Mouse (Mus musculus) thymus, adult 18-20 months (tissue): Measurements from ENCODE around the gene Ablim1.

Experiments
- DNase-seq, 2 experiments: peaks; one replicate each; pipeline ENCODE4 v3.0.0; 2022; ENCODE audit warnings: mixed read lengths in 2 of 2

Ablim1 gene

DNA sequence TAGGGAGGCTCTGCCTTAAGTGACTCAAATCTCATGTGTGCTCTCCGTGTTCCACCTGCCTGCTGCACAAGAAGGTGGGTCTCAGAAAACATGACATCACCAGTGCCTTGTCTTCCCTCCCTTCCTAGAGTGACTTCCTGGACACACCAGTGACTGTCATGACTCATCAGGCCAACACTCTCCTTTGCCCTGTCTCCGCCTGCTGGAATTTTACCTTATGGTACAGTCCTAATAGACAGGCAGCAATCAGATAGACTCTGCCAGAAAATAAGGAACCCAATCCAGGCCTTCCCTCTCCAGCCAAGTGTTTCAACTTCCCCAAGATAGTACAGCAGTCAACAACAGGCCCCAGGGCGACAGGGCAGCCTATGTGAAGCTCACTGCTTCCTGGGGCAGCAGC is 133.8 kb downstream of the Ablim1 start:
- DNase-seq, result no peak

DNA sequence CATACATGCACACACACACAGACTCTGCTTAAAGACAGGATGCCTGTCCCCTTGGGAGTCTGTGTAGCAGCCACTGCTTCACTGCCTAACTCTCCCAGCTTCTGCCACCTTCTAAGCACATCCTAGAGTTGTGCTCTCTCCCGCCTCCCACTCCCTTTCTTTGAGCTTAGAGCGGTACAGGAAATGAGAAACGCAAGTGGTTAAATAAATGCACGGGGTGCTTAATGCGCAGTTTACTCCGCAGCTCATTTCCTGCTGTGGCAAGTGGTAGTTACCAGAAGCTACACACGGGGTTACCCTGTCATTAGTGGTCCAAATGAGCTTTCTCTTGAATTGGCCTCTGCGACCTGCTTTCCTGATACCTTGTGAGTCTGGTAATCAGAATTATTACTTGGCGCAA is 134.4 kb downstream of the Ablim1 start:
- DNase-seq, result no peak

DNA sequence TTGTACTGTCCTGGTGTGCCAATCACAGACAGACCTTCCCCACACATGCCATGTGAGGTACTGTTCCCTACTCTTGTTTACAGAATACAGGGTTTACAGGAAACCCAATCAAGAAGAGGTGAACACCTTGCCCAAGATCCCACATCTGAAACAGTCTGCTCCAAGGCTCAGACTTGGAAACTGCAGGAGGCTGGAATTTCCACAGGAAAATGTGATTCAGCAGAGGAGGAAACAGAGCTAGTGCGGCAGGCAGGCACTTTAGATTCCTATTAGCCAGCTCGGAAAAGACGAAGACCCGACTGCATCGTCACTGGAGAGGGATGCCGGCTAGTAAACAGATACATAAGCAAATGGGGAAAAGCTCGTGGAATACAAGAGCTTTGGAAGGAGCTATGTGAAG is 135.4 kb downstream of the Ablim1 start:
- no peak for DNase-seq

DNA sequence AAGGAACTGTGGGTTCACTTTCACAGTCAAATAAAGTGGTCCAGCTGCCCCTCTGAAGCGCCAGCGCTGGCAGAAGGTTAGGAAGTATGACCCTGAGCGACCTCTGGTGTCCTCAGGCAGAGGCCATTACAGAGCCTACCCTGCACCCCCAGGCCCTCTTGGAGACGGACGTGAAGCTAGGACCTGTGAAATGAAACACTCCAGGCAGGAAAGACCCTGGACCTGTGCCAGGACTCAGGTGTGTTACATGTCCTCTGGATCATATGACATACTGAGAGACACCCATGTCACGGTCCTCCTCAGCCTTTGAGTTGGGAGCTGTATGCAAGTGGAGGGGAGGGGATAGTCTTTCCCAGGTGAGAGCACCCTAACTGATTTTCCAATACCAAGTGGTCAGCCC is 137.4 kb downstream of the Ablim1 start:
- no peak for DNase-seq

DNA sequence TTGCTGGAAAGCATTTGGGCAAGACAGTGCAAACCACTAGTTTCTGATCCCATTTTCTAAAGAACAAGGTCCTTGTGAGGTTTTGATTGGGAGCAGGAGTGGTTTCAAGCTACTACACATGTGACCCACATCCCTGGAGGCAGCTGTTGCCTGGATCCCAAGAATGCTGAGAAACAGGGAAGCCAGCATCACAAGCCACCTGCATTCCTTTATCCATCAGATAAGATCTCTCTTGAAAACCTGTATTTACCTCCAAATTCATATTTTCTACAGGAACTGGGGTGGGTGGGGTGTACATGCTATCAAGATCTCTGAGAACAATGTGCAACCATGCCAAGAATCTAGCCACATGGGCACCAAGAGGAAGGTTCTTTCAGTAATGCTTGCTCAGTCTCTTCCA is 139.6 kb downstream of the Ablim1 start:
- DNase-seq, result no peak

DNA sequence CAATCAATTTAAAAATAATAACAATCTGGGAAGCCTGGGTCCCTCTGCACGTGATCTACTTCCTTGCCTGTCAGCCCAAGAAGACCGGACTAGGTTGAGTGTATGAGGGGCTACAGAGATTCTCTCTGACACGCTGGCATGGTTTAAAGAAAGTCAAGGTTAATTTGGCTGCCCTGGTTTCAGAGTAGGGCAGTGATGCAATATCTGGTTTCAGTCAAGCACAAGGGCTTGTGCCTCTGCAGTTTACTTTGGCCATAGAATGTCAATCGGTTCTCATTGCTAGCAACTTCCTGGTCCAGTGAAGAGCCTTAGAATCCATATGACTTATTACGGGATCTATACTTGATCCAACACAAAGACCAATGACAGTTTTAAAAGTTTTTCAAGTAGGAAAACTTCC is 140.2 kb downstream of the Ablim1 start:
- no peak for DNase-seq

DNA sequence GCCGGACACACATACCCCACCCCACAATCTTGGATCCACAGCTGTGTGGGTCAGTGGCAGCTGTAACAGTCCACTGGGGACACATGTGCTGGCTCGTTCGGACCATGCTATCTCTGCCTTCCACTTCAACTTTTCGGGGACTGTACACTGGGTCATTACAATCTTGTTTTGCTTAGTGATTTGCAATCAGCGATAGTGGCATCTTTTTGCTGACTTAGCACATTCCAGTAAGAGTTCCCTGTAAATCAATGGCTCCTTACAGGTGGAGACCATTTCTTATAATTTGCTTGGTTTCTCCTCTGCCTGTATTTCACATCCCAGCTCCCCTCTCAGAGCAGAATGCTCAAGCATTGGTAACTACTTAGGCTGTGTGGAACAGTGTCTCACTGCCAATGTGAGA is 140.7 kb downstream of the Ablim1 start:
- no peak for DNase-seq

DNA sequence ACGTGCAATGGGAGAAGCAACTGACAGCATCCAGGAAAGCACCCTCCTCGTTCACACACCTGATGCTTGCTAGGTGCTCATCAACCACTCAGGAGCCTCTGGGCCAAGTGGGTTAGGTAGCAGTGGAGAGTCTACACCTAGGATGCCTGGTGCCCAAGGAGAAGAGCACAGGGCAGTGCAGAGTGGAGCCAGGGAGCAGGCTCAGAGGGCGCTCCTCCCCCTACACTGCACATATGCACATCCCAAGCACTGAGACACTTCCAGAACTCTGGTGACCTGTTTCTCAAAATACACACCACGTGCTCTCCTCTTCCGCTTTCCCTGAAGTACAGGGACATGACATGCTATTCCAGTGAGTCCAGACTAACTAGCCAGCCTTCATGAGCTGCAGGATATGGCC is 142.4 kb downstream of the Ablim1 start:
- no peak for DNase-seq

DNA sequence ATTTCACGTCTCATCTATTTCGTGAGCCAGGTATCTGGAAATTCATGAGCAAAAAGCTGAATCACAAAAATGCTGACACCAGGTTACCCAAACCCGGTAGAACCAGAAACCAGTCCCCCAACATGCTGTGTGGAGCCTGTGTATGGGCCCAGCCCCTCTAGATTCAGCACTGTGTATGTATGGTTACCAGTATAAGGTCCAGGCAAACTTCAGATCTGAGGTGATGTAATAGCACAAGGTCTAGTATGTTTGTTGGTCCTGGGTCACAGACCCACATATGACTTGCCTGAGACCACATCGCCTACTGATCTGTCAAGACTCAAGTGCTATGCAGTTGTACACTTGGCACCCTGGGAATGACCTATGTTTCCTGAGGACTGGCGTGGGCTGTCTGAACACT is 143.8 kb downstream of the Ablim1 start:
- no peak for DNase-seq

DNA sequence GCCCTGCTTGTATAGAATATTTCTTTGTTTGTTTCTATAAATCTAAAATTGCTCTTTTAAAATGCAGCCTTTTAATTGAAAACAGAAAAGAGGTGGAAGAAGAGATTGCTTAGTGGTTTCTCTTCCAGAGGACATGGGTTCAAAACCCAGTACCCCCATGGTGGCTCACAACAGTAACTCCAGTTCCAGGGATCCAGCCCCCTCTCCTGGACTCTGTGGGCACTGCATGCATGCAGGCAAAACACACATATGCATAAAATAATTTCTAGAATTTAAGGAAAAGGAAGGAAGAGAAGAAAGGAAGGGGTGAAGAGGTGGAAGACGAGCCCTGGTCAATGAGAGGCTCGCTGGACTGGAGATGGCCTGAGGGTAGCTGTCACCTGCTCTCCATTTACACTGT is 145.2 kb downstream of the Ablim1 start:
- DNase-seq, result no peak

DNA sequence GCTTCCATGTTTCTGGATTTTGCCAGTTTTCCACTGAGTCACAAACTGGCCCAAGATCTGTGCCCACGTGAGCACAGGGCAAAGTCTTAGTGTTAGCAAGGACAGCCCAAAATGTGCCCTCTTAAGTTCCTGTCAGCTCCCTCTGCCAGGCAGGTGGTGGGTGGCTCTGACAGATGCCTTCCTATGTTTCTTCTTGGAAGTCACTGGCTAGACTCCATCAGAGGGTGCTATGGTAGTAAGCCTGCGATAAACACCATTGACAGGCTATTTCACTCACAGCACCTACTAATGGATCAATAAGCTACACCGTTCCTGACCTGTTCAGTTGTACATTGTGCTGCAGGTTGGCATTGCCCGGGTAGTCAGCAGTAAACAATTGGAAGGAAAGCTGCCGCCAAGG is 147.0 kb downstream of the Ablim1 start:
- no peak for DNase-seq

DNA sequence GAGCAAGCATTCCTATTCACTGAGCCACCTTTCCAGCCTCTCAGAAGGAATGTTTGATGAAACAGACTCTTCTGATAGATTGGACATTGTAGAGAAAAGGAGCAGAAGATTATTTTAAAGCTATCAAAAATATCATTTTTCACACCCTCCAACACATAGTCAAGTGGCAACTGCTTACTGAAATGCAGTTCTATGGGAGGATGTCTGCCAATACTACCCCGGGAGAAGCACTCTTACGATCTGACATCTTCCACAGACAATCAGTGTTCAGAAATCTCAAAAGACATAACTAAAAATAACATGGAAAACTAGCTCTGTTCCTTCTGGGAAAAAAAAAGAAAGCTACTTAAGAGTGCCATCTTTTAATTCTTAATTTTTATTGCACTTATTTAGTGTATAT is 149.8 kb downstream of the Ablim1 start:
- DNase-seq, result no peak

DNA sequence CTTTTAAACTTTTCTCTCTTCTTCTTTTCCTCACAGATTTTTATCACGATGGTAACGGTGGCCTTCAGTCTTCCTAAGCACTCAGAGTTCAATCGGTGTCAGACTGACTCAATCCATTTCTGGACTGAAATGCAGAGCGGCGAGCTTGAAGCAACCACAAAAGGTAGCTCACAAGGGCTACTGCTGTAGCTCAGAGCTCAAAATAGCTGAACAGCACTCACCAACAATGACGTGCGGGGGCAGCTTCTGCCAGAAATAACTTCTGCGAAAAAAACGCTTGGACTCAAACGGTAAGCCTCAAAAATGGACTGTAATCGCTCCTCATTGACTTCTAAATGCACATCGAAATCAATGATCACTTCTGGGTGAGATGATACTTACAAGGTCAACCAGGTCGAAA is 151.4 kb downstream of the Ablim1 start:
- DNase-seq, result no peak

DNA sequence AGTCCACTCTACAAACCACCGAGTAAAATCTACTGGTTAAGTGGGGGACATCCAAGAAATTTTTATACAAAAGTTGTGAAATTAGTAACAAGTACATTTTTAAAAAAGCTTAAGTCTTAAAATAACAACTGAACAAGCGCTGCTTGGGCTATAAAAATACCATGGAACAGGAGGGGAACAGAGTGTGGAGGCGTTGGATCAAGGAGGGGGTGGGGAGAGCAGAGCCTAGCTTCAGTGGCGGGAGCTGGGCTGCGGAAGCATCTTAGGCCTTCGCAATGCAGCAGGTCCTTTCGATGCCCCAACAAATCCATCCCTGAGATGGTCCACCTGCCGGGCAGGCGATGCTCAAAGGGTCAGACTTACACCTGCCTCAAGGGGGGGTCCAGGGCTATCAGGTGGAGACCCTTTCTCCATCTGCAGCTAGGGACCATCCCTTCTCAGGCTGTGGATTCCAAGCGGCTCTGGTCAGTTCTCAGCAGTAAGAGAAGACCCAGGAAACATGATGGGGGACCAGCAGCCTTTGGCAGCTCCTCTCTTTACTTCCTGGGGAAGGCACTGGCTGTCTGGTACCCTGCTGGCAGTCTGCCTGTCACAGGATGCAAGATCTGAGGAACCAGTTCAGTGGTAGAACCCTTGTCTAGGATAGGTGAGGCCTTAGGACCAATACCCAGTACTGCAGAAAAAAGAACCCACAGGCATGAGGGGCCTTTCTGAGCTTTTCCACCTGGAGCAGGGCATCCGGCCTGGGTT is 152.6 kb downstream of the Ablim1 start:
- DNase-seq, result no peak

DNA sequence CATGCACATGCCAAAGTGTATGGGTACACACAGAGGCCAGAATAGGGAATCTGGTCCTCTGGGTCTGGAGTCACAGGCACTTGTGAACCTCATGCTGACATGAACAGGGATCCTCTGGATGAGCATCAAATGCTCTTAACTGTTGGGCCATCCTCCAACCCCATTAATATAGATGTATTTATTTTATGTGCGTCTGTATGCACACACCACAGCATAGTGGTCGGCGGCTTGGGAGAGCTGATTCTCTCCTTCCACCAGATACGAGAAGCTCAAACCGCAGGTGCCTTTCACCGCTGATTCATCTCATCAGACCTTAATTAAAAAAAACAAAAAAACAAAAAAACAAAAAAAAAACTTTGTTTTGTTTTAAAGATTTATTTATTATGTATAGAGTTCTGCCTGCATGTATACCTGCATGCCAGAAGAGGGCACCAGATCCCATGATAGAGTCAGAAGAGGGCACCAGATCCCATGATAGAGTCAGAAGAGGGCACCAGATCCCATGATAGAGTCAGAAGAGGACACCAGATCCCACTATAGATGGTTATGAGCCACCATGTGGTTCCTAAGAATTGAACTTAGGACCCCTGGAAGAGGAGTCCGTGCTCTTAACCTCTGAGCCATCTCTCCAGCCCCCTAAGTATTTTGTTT is 153.6 kb downstream of the Ablim1 start:
- no peak for DNase-seq

DNA sequence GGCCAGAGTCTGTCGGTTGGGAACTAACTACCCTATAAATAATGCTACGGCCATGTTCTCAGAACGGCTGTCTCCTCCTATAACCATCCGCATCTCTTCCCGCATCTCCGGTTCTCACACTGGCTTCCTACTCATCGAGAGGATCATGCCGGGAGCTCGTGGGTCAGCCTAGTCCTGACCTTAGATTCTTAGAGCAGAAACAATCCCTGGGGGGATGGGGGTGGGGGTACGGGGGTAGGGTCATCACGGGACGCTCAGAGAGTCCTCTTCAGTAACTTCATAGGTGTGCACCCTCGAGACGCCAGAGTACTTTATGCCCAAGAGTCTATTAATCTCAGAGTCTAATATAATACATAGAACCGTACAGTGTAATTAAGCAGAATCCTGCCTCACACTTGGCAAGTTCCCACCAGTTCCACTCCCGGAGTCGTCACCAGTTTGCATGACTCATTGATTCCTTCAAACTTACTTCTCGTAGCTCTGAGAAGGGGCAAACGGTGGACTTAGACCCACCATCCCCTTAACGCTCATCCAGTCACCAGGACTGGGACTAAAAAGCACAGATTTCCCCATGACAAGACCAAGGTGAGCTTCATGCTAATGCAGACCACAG is 156.9 kb downstream of the Ablim1 start:
- DNase-seq, result no peak

DNA sequence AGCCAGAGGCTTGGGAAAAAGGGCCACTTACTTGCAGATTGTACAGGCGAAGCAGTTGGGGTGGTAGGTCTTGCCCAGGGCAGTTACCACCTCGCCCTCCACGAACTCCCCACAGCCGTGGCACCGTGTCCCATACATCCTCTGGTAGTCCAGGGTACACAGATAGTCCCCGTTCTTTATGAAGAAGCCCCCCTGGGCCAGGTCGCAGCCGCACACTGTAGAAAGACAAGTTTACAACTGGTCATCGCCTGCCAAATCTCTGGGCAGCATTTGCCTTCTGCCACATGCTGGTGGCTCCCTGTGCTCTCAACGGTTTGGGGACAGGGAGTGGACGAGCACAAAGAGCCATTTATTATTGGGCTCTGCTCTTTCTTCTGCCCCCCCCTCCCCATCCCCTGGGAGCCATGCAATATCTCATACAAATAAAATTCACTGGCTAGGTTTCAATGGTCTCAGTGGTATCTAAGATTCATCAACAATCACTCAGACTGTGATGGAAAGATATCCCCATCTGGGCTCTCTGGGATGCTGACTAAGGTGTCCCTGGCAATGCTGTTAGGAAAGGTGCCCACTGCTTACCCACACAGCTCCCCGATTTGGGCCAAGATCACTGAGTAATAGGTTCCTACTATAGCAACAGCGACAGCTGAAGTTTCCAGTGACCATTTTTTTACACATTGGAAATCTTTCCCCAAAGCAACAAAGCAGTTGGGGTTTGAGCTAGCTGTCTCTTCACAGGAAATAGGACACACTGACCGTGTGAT is 159.4 kb downstream of the Ablim1 start:
- no peak for DNase-seq

DNA sequence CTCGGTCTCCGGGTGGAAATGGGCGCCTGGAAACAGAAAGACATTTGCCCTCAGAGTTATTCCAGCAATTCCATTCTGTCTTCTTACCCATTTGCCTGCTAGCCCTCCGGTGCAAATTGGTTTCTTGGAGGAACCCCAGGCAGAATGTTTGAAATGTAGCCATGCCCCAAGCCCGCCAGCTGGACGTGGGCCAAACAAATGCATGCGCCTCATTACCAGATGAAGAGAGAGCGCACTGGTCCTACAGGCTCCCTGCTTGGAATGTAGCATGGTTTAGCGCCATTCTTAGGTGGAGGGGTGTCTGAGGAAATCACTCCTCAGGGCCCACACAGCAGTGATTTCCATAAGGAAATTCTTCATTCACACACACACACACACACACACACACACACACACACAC is 162.4 kb downstream of the Ablim1 start:
- DNase-seq, result no peak

DNA sequence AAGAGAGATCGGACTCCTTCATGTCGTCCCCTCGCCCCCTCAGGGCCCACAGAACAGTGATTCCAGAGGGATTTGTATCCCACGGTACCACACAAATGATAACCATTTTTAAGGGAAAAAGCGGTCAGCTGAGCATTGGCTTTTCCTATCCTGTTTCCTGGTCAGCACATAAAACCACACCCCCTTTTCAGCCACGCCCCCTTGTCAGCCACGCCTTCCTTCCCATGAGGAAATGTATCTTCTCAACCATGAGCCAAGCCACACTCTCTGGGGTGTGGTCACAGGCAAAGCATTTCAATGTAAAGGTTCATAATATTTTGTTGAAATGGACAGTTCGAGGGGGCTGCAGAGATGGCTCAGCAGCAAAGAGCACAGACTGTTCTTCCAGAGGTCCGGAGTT is 163.2 kb downstream of the Ablim1 start:
- DNase-seq, result no peak

DNA sequence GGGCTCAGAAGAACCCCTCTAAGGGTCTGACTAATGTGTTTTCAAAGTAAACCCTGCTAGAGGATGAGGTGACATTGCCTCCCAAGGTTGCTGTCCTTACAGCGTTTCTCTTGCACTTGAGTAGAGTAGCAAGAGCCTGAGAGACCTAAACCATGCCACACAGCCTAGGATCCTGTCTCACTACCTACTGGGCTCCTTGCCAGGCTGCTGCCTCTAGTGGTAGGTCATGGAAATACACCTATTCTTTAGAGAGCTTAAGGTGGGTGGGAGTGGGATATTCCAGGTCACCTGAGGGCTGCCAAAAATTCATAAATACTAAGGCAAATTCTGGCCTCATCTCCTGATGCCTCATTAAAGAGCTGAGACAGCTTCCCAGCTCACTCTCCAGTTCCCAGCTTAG is 164.4 kb downstream of the Ablim1 start:
- DNase-seq, result no peak

DNA sequence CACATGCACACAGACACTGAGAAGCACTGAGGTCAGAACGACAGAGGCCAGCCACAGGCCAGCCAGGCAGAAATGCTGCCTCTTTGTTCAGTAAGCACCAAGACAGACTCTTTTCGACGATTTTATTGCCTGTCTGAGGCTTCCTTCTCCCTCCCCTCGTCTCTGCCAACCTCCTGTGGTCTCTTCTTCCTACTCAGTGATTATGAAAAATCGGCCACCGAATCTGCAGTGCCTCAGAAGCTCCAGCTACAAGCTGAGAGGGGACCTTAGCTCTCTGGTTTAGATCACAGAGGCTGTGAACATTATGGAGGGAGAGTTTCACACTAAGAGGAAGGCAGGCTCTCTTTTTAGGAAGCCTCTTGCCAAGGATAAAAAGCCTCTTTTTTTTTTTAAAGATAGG is 167.0 kb downstream of the Ablim1 start:
- DNase-seq, result no peak

DNA sequence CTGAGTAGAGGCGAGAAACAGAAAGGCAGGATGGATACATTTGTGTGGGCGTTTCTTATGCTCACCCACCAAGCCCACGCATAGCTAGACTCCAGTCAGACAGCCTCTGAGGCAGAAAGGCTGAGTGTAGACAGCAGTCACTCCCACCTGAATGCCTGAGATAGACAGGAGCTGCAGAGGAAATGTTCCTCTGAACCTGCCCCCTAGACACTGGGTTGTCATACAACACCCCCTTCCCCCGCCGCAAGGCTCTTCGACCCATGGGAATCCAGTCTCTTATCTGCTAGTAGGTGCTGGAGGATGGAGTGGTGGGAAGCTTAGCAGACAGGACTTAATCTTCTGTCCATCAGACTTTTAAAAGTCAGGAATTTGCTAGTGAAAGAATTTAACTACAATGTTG is 167.8 kb downstream of the Ablim1 start:
- no peak for DNase-seq

DNA sequence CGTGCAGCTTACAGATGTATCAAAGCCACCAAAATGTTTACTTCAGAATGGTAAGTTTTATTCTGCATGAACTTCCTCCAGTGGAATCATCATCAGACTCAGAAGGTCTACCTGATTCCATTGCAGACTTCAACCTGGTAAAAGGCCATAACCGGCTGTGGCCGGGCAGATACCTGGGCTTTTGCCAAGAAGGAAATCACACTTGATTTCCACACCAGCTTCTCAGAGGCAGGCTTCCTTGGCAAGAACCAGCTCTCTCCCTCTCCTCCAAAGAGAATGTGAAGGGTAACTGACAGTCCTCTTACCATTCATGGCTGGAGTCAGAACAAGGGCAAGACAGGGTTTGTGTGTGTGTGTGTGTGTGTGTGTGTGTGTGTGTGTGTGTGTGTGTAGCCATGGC is 171.1 kb downstream of the Ablim1 start:
- DNase-seq, result no peak
